Mouse (Mus musculus) forebrain, embryonic 10.5 days (tissue): ENCODE measurements at regions not wholly inside any gene's neighbourhood (a gene's known extent, or its start where the extent isn't known, plus 50 kb on each side); places are given as distances from the start of the nearest gene placed in this dataset.

ENCODE experiments used
- DNase-seq: peaks from one replicate; pipeline ENCODE4 v3.0.0-alpha.2; 2017; ENCODE audit warnings: low spot score; ENCODE audit errors: extremely low spot score
- H3K27ac ChIP-seq: fragments of 300-500 bp; sonication (generic); 2 replicates; pipeline ENCODE4 v1.5.1; 2016; ENCODE audit warnings: mild to moderate bottlenecking
- H3K27me3 ChIP-seq: fragments of 300-500 bp; sonication (generic); 2 replicates; pipeline ENCODE4 v1.6.1; 2016; ENCODE audit warnings: mild to moderate bottlenecking; ENCODE audit not compliant: poor library complexity, severe bottlenecking
- H3K36me3 ChIP-seq: fragments of 300-500 bp; sonication (generic); replicated peaks from 2 replicates; pipeline ENCODE4 v1.6.1; 2016; ENCODE audit warnings: mild to moderate bottlenecking, moderate library complexity
- H3K4me1 ChIP-seq: fragments of 300-500 bp; sonication (generic); 2 replicates; pipeline ENCODE4 v1.6.1; 2016
- H3K4me3 ChIP-seq: fragments of 300-500 bp; sonication (generic); 2 replicates; pipeline ENCODE4 v1.5.1; 2016; ENCODE audit warnings: mild to moderate bottlenecking, moderate library complexity
- H3K9me3 ChIP-seq: fragments of 300-500 bp; sonication (generic); 2 replicates; pipeline ENCODE4 v1.6.1; 2016; ENCODE audit warnings: mild to moderate bottlenecking, moderate library complexity
- WGBS: fragments of 180-500 bp; shearing (Covaris S2); methylation state at CpG from one replicate; pipeline ENCODE4 v1.1.7; 2016; 5-methylcytosine and 5-hydroxymethylcytosine counted together

GRCm38 (mm10) chr7:72569177-72569576 lies 262.8 kb upstream of the Mctp2 start:
- Histone ChIP-seq H3K4me1 (no peaks in the 10 kb centered on the region), H3K27me3 (no peaks in the 10 kb centered on the region), H3K36me3 (no peaks in the 10 kb centered on the region), H3K4me3 (no peak overlapping the region), H3K27ac (no peak overlapping the region), H3K9me3 (no peaks in the 10 kb centered on the region)
- DNase-seq, result no peak

- no peak for DNase-seq
- H3K27me3 ChIP-seq, result no peaks in the 10 kb centered on the region
- no peak overlapping the region for H3K4me3 ChIP-seq
- 95% methylated on average over 1 of the region's 1 CpGs for WGBS
- H3K27ac ChIP-seq, result no peak overlapping the region
- no peaks in the 10 kb centered on the region for H3K9me3 ChIP-seq
- H3K4me1 ChIP-seq, result no peaks in the 10 kb centered on the region
- no peaks in the 10 kb centered on the region for H3K36me3 ChIP-seq
Measured at GRCm38 (mm10) chr7:72574316-72574715, 267.9 kb upstream of the Mctp2 start.

GRCm38 (mm10) chr7:72584427-72584826 lies 278.0 kb upstream of the Mctp2 start:
- DNase-seq, result no peak
- Histone ChIP-seq H3K9me3 (no peaks in the 10 kb centered on the region), H3K27ac (no peak overlapping the region), H3K36me3 (no peaks in the 10 kb centered on the region), H3K27me3 (no peaks in the 10 kb centered on the region), H3K4me1 (no peaks in the 10 kb centered on the region), H3K4me3 (no peak overlapping the region)
- WGBS, result 82% methylated on average over 3 of the region's 3 CpGs

GRCm38 (mm10) chr7:72589241-72589668 lies 282.8 kb upstream of the Mctp2 start:
- no peaks in the 10 kb centered on the region for H3K9me3 ChIP-seq
- H3K36me3 ChIP-seq, result no peaks in the 10 kb centered on the region
- H3K4me3 ChIP-seq, result no peak overlapping the region
- H3K4me1 ChIP-seq, result no peaks in the 10 kb centered on the region
- 75% methylated on average over 3 of the region's 3 CpGs for WGBS
- H3K27ac ChIP-seq, result no peak overlapping the region
- no peaks in the 10 kb centered on the region for H3K27me3 ChIP-seq
- DNase-seq, result no peak

- H3K9me3 ChIP-seq, result no peaks in the 10 kb centered on the region
- 85% methylated on average over 4 of the region's 4 CpGs for WGBS
- H3K27me3 ChIP-seq, result no peaks in the 10 kb centered on the region
- H3K4me1 ChIP-seq, result no peaks in the 10 kb centered on the region
- no peak for DNase-seq
- no peak overlapping the region for H3K27ac ChIP-seq
- H3K36me3 ChIP-seq, result no peaks in the 10 kb centered on the region
- no peak overlapping the region for H3K4me3 ChIP-seq
Measured at GRCm38 (mm10) chr7:72590351-72591115, 284.1 kb upstream of the Mctp2 start.

- Histone ChIP-seq H3K27ac (no peak overlapping the region), H3K27me3 (no peaks in the 10 kb centered on the region), H3K36me3 (no peaks in the 10 kb centered on the region), H3K4me3 (no peak overlapping the region), H3K4me1 (no peaks in the 10 kb centered on the region), H3K9me3 (no peaks in the 10 kb centered on the region)
- no peak for DNase-seq
- WGBS, result 93% methylated on average over 6 of the region's 6 CpGs
Measured at GRCm38 (mm10) chr7:72592110-72592509, 285.7 kb upstream of the Mctp2 start.

- Histone ChIP-seq H3K36me3 (no peaks in the 10 kb centered on the region), H3K27me3 (no peaks in the 10 kb centered on the region), H3K9me3 (no peaks in the 10 kb centered on the region), H3K4me1 (no peaks in the 10 kb centered on the region), H3K27ac (no peak overlapping the region), H3K4me3 (no peak overlapping the region)
- WGBS, result 90% methylated on average over 3 of the region's 3 CpGs
- no peak for DNase-seq
Measured at GRCm38 (mm10) chr7:72592649-72593048, 286.2 kb upstream of the Mctp2 start.

- Histone ChIP-seq H3K4me1 (no peaks in the 10 kb centered on the region), H3K9me3 (no peaks in the 10 kb centered on the region), H3K4me3 (no peak overlapping the region), H3K27ac (no peak overlapping the region), H3K27me3 (no peaks in the 10 kb centered on the region), H3K36me3 (no peaks in the 10 kb centered on the region)
- DNase-seq, result no peak
- 100% methylated on average over 1 of the region's 1 CpGs for WGBS
Measured at GRCm38 (mm10) chr7:72593259-72593658, 286.9 kb upstream of the Mctp2 start.

- H3K4me3 ChIP-seq, result no peak overlapping the region
- no peaks in the 10 kb centered on the region for H3K36me3 ChIP-seq
- no peaks in the 10 kb centered on the region for H3K27me3 ChIP-seq
- WGBS, result 85% methylated on average over 1 of the region's 1 CpGs
- no peak overlapping the region for H3K27ac ChIP-seq
- no peaks in the 10 kb centered on the region for H3K9me3 ChIP-seq
- no peak for DNase-seq
- no peaks in the 10 kb centered on the region for H3K4me1 ChIP-seq
Measured at GRCm38 (mm10) chr7:72594741-72595140, 288.3 kb upstream of the Mctp2 start.

- no peaks in the 10 kb centered on the region for H3K27me3 ChIP-seq
- H3K4me1 ChIP-seq, result no peaks in the 10 kb centered on the region
- no peak overlapping the region for H3K4me3 ChIP-seq
- no peak for DNase-seq
- H3K36me3 ChIP-seq, result no peaks in the 10 kb centered on the region
- no peaks in the 10 kb centered on the region for H3K9me3 ChIP-seq
- H3K27ac ChIP-seq, result no peak overlapping the region
Measured at GRCm38 (mm10) chr7:72596985-72597384, 290.6 kb upstream of the Mctp2 start.

GRCm38 (mm10) chr7:72601933-72602332 lies 295.5 kb upstream of the Mctp2 start:
- Histone ChIP-seq H3K27me3 (no peaks in the 10 kb centered on the region), H3K4me3 (no peak overlapping the region), H3K4me1 (no peaks in the 10 kb centered on the region), H3K27ac (no peak overlapping the region), H3K36me3 (no peaks in the 10 kb centered on the region), H3K9me3 (no peaks in the 10 kb centered on the region)
- no peak for DNase-seq
- 82% methylated on average over 8 of the region's 8 CpGs for WGBS

GRCm38 (mm10) chr7:72609791-72610190 lies 303.4 kb upstream of the Mctp2 start:
- Histone ChIP-seq H3K4me1 (no peaks in the 10 kb centered on the region), H3K9me3 (no peaks in the 10 kb centered on the region), H3K4me3 (no peak overlapping the region), H3K27ac (no peak overlapping the region), H3K27me3 (no peaks in the 10 kb centered on the region), H3K36me3 (no peaks in the 10 kb centered on the region)
- 95% methylated on average over 3 of the region's 3 CpGs for WGBS
- DNase-seq, result no peak

- 80% methylated on average over 4 of the region's 4 CpGs for WGBS
- H3K27me3 ChIP-seq, result no peaks in the 10 kb centered on the region
- no peak overlapping the region for H3K27ac ChIP-seq
- DNase-seq, result no peak
- H3K9me3 ChIP-seq, result no peaks in the 10 kb centered on the region
- no peaks in the 10 kb centered on the region for H3K4me1 ChIP-seq
- H3K4me3 ChIP-seq, result no peak overlapping the region
- H3K36me3 ChIP-seq, result no peaks in the 10 kb centered on the region
Measured at GRCm38 (mm10) chr7:72615232-72615631, 308.8 kb upstream of the Mctp2 start.

GRCm38 (mm10) chr7:72627369-72627768 lies 321.0 kb upstream of the Mctp2 start:
- peaks cover 8% of the 10 kb centered on the region; the same call in 1 of the 2 replicates for H3K4me1 ChIP-seq
- H3K36me3 ChIP-seq, result no peaks in the 10 kb centered on the region
- H3K27me3 ChIP-seq, result no peaks in the 10 kb centered on the region
- DNase-seq, result no peak
- WGBS, result 54% methylated on average over 4 of the region's 4 CpGs
- peaks cover 4% of the 10 kb centered on the region; the same call in 1 of the 2 replicates for H3K9me3 ChIP-seq
- H3K27ac ChIP-seq, result no peak overlapping the region
- no peak overlapping the region for H3K4me3 ChIP-seq
